Mouse (Mus musculus) liver, adult 2 months (tissue): ENCODE measurements at regions not wholly inside any gene's neighbourhood (a gene's known extent, or its start where the extent isn't known, plus 50 kb on each side); places are given as distances from the start of the nearest gene placed in this dataset.

Experiments used
- CTCF ChIP-seq: fragments of 200-500 bp; IDR thresholded peaks from 2 replicates; pipeline ENCODE4 v1.5.1; 2011; ENCODE audit warnings: low read depth, low read length, control low read depth
- POLR2A ChIP-seq: fragments of 200-500 bp; IDR thresholded peaks from 2 replicates; pipeline ENCODE4 v1.6.1; 2011; ENCODE audit warnings: low read length, control low read depth; ENCODE audit not compliant: insufficient read depth; ENCODE audit errors: extremely low read depth

DNA sequence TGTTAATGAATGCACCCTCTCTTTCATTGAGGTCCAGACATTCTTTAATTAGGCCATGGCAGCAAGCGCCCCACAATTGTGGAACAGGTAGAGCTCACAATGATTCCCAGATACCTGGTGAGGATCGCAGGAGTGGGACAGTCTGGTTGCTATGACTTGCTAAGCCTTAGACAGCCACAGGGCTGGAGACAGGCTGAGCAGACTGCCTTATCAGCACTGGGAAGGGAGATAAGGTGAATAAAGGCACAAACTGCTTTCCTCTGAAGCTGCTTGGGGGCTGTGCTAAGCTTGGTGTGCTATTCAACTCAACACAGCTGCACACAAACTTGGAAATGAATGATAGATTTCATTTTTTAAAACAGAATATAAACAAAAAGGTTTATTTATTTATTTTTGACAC, 159.8 kb upstream of the Masp1 start:
- TF ChIP-seq CTCF (no peak), POLR2A (no peak)
